Mouse (Mus musculus) adrenal gland, postnatal 10 days (tissue): ENCODE results near the gene Stk19. TPM values are rescaled to one million over a fixed set of nuclear protein-coding genes. Genes with fewer than 3 reads are reported as not detected.
"Not testable (repeated sequence)": the region's sequence is repeated elsewhere in the genome, so short reads cannot be mapped to it uniquely, and the experiment has no call there.

Experiments
- DNase-seq: peaks from one replicate; pipeline ENCODE4 v3.0.0; 2021; ENCODE audit warnings: mixed read lengths
- total RNA-seq, 2 experiments: library from RNA; stranded (reverse); gene quantifications; 2 replicates each; pipeline ENCODE4 v1.2.3; 2021

Stk19 gene
- total RNA-seq, 2 experiments from 2014 or later, result 31.8 to 33.0 TPM

DNA sequence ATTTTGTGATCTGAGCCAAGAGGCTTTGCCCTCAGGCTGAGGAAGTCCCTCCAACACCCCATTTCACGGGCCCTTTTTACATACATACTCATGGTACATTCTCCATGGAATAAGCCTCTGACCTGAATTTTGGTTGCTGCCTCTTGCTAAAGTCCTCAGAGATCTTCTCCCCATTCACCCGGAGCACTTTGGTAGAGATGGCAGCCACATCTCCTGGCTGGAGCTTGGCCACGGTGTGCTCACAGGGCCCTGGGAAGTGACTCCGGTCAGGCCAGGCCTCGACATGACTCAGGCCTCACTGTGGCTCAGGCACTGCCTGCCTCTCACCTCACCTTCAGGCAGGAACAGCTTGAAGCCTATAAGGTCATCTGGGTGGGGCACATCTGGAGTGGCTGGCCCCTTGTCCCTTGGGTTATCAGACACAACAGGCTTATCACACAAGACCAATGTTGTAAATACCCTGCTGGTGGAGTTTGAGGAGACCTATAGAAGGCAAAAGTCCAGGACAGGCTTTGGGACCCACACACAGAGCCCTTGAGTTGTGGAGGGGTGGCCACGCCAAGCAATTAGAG is 4.1 kb upstream of the Stk19 start:
- peak; percentile 28 for DNase-seq

DNA sequence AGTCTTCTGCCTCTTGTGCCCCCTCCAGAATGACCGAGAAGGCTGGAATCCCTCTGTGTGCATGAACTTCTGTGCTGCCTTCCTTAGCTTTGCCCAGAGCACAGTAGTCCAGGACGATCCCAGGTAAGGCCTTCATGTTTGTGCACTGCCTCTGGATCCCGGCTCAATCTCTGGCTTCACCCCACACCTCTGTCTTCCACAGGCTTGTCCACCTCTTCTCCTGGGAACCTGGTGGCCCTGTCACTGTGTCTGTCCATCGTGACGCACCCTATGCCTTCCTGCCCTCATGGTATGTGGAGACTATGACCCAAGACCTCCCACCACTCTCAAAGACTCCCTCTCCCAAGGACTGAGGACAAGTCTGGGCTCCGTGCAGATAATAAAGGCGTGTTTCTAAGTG is 2.0 kb upstream of the Stk19 start:
- DNase-seq, result no peak

DNA sequence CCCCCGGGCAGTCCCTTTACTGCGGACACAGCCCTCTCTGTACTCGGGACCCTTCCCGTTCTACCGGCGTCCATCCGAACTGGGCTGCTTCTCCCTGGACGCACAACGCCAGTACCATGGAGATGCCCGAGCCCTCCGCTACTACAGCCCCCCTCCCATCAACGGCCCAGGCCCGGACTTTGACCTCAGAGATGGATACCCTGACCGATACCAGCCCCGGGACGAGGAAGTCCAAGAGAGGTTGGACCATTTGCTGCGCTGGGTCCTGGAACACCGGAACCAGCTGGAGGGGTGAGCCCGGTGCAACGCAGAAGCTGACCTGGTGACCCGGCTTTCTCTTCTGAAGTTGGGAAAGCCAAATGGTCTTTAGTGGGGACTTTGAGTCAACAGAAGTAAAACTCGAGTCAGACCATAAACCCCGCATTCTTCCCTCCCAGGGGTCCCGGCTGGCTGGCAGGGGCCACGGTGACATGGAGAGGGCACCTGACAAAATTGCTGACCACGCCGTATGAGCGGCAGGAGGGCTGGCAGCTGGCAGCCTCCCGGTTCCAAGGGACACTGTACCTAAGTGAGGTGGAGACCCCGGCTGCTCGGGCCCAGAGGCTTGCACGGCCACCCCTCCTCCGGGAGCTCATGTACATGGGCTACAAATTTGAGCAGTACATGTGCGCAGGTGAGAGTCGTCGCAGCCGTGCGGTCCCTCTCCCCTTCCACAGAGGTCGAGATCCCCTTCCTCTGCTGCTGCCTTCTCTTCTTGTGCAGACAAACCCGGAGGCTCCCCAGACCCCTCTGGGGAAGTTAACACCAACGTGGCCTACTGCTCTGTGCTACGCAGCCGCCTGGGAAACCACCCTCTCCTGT is 949 bp upstream of the Stk19 start:
- peak; percentile 25 for DNase-seq

DNA sequence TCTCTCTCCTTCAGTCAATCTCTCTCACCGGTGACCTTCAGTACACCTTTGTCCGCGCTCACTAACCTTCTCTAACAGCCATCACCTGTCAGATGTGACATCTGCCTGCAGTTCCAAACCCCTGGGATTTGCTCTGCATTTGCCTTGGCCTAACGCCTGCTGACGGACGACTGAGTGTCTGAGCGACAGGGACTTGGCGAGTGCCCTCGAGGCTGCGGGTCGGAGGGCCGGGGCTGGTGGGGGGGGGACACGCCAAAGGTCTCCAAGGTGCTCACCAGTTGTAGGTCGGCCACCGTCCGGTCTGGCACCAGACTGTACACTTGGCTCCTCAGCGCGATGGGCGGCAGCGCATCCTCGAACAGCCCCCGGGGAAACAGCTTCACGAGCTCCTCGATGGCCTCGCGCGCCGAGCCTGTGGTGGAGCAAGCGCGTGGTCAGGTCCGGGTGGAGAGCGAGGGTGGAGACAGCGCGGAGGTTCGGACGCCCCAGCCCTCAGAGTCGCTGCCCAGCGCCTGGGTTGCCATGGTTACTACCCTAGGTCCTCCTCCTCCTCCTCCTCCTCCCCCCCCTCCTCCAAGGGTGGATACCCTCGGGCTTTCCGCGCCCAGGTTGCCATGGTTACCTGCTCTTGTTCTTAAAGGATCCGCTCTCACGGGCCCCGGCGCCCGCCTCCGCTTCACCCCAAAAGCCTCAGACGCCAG is 440 bp downstream of the Stk19 start:
- DNase-seq, result no peak

DNA sequence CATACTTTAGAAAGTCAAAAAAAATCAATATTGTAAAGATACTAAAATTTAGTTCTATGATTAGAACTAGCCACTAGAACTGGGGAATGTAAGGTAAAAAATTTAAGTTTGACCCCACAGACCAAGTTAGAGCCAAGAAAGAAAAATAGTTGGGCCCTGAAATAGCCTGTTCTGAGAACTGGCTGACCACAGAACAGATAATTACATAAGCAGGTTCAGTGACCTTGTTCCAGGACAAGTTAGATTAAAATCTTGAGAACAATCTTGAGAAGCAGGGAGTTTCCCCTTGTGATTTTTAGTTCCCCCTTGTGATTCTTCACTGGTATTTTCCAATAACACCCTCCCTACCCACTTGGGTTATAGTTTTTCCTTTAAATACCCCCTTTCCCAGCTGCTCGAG is 6.0 kb downstream of the Stk19 start:
- DNase-seq, result not testable (repeated sequence)

DNA sequence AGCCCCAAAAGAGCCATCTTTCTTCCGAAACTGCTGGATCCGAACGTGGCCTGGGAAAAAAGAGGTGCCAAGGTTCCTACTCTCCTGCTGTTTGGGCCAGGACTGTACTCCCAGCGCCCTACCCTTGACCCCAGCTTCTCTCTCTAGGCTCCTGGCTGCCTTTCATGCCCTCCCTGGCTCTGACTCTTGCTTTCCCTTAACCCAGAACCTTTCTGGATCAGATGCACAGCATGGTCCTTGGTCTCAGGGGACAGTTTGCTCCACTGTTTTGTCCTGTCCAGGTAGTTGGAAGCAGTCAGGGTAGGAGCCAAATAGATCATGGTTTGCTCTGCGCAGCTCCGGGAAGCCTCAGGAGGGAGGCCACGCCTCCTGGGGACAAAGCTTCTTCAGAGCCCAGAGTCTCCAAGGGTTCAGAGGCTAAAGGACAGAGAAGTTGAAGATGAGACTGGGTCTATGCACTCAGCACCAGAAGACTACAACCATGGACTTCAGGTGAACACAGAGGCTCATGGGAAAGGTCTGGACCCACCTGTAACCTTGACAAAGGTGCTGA is 21.9 kb downstream of the Stk19 start:
- no peak for DNase-seq

DNA sequence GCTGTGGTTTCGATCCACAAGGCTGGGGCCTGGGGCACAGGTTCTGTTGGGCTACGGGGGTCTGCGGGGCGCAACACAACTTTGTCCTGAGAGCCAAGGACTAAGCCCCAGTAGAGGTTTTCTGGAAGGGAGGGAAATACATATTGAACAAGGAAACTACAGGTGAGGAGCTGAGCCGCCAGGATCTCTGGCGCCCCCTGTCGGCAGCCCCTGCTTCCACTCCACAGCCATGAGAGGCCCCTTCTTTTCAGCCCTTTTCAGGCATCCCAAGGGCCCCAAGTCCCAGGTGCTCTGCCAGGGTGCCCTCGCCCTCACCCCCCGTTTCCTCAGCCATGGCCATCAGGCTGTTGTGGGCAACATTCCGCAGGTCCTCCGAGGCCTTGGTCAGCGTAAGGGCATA is 23.0 kb downstream of the Stk19 start:
- DNase-seq, result peak; percentile 69

DNA sequence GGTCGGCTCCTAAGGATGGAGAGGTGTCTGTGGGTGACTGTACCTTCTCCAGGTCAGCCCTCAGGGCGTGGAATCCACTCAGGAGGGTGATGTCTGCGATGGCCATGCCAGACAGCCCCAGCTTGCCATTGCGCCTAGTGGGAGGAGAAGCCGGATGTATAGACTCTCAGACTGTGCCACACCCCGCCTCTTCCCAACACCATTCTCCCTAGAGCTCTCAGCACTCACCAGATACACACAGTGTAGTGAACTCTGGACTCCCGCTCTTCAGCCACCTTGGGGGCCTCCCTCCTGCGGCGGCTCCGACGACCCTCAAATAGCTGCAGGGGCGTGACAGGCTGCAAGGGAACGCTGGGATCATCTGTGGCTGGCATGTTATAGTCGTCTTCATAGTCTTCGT is 25.5 kb downstream of the Stk19 start:
- no peak for DNase-seq

DNA sequence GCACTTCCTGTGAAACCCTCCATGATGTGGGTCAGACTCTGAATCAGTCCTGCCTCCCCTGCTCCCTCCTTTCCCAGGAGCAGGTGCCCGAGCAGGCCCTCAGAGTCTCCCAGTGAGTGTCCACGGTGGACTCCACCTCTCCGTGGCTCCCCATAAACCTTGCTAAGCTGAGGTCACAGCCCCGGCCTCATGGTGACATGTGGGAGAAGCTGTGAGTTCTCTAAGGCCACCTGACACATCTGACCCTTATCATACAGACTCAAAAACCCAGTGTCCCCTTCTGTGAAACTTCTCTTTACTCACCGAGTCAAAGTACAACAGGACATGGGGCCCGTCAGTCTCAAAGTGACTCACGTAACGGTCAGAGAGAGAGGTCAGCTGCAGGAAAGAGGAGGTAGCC is 25.9 kb downstream of the Stk19 start:
- DNase-seq, result not testable (repeated sequence)

DNA sequence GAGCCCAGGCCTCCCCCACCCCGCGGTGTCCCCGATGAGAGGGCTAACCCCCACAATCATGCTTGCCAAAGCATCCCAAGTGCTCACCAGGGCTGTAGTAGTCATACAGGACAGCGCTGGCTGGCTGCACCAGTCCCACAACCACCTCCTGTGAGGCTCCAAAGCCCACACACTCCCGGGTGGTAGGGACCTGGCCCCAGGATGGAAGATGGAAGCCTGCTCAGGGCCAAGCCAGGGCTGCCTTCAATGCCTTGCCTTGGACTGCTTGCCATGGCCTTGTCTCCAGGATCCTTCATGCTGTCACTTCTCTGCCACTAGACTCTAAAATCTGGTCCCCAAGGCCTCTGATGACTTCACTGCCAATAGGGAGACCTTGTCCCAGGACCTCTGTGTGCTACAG is 26.3 kb downstream of the Stk19 start:
- peak; percentile 58 for DNase-seq

DNA sequence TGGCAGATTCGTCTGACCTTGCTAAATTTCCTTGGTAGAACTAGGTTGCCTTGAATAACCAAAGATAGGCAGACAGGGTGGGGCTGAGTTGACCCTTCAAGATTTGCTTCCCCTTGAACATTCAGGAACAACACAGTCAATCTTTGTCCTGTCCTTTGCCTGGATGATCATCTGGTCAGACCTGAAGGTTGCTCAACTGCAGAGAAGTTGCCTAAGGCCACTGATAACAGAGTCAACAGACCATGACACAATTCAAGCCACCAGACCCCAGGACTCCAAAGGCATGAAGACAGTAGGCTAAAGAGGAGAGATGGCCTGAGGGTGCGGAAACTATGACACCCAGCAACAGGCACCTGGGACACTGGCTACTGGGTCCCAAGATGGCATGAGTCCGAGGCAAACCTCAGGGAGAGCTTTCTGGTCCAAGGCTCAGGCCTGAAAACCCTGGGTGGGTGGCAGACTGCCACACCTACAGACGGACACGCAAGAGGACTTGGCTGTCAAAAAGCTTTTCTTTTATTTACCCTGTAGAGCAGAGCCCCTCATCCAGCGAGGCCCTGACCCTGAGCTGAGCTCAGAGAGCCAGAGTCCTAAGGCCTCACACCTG is 28.0 kb downstream of the Stk19 start:
- DNase-seq, result no peak

DNA sequence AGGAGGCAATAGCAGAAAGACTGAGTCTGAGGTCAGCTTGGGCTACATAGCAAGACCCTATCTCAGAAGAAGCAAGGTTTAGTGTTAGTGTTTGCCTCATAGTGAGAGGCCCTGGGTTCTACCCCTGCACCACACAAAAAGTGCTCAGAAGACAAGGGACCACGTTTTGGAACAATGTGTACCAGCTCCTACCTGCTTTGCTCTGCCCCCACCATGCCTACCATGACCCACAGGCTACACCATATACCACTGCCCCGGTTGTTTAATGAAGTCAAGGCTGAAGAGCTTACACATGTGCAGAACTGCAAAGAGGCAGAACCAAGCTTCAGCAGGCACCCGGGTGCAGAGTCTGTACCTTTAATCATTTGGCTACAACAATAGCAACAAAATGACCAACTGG is 29.6 kb downstream of the Stk19 start:
- DNase-seq, result no peak

DNA sequence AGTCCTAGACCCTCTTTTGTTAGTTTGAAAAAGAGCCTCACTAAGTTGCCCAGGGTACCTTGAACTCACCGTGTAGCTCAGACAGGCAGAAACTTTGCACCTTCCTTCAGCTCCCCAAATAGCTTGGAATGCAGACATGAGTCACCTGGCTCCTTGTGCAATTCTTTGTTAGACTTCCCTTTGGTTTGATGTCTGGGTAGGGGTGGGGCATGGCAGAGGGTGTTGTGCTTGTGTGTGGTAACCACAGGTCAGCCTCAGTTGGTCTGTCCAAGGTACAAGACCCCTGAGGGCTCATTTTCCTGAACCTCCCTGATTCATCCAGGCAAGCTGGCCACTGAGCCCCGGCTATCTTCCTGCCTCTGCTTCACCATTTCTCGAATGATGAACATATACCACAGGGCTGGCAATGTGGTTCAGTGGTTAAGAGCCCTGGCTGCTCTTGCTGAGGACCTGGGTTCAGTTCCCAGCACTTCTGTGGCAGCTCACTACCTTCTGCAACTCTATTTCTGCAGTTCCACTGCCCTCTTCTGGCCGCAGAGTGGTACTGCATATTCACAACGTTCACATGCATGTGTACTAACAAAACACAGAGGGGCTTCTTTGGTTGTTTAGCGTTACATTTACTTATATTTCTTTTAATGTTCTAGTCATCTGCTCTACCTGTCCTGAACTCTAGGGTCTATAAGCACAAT is 31.7 kb downstream of the Stk19 start:
- no peak for DNase-seq

DNA sequence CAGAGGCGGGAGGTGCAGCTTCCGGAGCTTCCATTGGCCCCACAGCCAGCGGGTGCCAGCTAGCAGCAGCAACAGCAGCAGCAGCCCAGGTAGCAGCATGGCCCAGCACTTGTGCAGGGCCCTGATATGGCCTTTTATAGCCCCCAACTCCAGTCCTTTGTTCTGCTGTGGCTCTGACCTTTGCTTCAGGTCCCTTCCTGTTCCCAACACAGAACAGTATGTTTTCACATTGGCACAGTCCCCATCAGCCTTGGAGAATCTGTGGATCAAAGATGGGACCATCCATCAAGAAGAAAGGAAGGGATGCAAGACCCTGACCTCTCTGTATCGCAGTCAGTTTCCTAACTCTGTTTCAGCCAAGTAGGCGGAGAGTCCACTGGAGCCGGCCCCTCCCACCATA is 32.4 kb downstream of the Stk19 start, which contains the start of gene Cyp21a1:
Gene Cyp21a1, minus strand, starts transcription at position 261 of the 400 bp plus-strand sequence.
- peak; percentile 76 for DNase-seq

DNA sequence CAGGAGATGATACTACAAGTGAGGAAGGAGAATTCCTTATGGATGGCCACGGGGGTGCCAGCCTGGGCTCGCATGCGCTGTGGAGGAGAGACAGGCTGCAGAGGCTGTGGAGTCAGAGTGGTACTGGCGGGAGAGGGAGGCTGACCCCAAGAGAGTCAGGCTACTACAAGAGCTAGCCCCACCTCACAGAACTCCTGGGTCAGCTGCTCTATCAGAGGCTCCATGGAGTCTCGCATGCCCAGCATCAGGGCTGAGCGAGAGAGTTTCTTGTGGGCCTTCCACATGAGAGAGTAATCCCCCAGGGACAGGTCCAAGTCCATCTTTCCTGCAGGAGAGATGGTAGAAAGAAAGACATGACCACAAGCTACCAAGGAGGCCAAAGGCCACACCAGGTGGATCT is 33.4 kb downstream of the Stk19 start:
- peak; percentile 41 for DNase-seq

DNA sequence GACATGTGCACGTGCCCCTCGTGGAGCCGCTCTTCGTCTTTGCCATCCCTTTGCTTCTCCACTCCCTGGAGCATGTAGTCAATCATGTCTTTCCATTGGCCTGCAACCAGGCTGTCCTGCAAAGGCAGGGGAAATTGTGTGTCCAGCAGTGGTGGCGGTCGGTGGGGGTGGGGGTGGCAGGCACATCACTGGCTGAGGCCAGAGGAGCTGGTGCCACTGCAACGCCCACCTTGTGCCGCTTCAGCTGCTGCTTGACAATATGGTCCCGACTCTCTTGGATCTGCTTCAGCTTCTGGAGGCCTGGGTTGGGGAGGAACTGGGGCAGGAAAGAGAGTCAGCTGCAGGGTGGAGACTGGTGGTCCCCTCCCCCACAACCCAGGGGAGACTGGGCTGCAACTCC is 34.0 kb downstream of the Stk19 start:
- DNase-seq, result peak; percentile 50

DNA sequence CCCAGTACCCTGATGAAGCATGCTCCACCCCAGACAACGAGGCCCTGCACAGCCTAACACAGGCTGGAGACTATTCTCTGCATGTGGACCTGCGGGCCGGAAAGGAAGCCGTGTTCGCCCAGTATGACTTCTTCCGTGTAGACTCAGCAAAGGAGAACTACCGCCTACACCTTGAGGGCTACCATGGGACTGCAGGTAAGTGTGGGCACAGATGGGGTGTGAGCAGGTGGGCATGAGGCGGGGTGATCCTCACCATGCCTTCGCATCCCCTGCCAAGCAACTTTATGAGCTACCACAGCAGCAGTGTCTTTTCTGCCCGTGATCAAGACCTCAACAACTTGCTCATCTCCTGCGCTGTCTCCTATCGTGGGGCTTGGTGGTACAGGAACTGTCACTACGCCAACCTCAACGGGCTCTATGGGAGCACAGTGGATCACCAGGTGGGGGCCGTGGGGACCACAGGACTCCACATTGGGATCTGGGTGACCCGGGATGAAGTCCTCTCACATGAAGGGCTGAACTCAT is 35.9 kb downstream of the Stk19 start:
- DNase-seq, result peak; percentile 32

DNA sequence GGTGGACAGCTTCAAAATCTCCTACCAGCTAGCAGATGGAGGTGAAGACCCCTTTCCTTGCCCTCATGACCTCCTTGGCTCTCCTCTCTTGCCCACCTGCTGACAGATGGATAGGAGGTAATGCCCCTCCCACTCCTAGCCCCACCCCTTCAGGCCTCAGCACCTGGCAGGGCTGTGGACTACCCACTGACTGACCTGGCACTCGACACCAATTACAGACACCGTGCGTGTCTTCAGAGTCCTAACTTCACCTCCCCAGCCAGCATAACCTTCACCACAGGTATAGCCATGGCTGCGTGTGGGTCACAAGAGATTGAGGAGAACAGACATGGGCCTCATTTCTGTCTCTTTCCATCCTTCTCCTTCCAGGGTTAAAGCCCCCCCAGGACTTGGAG is 37.2 kb downstream of the Stk19 start:
- peak; percentile 48 for DNase-seq

DNA sequence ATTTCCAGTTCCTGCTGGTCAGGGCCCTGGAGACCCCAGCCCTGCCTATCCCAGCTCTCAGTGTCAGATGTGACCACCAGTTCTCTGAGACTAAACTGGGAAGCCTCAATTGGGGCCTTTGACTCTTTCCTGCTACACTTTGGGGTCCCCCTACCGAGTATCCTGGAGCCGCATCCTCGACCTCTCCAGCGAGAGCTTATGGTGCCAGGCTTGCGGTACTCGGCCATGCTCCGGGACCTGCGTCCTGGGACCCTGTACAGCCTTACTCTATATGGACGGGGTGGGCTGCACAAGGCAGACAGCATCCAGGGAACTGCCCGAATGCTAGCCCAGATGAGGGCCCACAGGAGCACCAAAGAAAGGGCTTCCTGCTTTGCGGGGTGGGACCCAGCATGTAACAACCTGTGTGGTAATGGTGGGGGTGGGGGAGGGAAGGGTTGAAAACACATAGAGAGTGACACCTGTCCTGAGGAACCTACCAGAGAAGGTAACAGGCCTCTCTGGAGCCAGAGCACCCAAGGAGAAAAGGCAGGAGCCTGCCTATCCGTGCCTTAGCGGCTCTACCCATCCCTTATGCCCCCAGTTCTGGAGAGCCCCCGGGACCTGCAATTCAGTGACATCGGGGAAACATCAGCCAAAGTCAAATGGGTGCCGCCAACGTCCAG is 37.7 kb downstream of the Stk19 start:
- DNase-seq, result peak; percentile 55

DNA sequence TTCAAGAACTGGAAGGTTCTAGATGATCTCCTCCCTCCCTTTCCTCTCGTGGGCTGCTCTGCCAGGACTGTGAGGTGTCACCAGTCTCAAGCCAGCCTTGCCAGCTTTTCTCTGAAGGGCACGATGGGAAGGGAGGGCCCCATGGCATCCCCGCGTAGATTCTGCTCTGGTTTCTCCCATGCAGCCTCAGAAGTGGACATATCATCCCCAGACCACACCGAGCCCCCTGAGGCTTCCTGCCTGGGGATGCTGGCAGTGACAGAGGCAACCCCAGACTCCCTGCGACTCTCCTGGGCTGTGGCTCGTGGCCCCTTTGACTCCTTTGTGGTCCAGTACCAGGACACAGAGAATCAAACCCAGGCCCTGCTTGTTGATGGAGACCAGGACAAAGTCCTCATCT is 38.7 kb downstream of the Stk19 start:
- peak; percentile 65 for DNase-seq
